Mouse (Mus musculus) spleen, adult 12 weeks (tissue): ENCODE data around the gene Itm2b.

ENCODE experiments used
- DNase-seq: peaks from one replicate; pipeline ENCODE4 v3.0.0; 2022; ENCODE audit warnings: low spot score

Itm2b gene

GRCm38 (mm10) chr14:73394263-73395006 lies 9.3 kb upstream of the Itm2b start:
- no peak for DNase-seq

- DNase-seq: no peak
Observed at GRCm38 (mm10) chr14:73391457-73391856, 6.4 kb upstream of the Itm2b start.

GRCm38 (mm10) chr14:73390196-73390595 lies 5.1 kb upstream of the Itm2b start:
- no peak for DNase-seq

GRCm38 (mm10) chr14:73389059-73389458 lies 4.0 kb upstream of the Itm2b start:
- no peak for DNase-seq

GRCm38 (mm10) chr14:73388546-73388945 lies 3.5 kb upstream of the Itm2b start:
- no peak for DNase-seq

- no peak for DNase-seq
Observed at GRCm38 (mm10) chr14:73386493-73386892, 1.4 kb upstream of the Itm2b start.

- DNase-seq: no peak
Observed at GRCm38 (mm10) chr14:73385720-73386374, 758 bp upstream of the Itm2b start.

- no peak for DNase-seq
Observed at GRCm38 (mm10) chr14:73384546-73384912, 560 bp downstream of the Itm2b start.

GRCm38 (mm10) chr14:73383746-73384145 lies 1.3 kb downstream of the Itm2b start:
- DNase-seq: no peak

GRCm38 (mm10) chr14:73382699-73383098 lies 2.4 kb downstream of the Itm2b start:
- no peak for DNase-seq

- no peak for DNase-seq
Observed at GRCm38 (mm10) chr14:73381559-73381958, 3.5 kb downstream of the Itm2b start.

GRCm38 (mm10) chr14:73377804-73378203 lies 7.3 kb downstream of the Itm2b start:
- DNase-seq: no peak

- DNase-seq: no peak
Observed at GRCm38 (mm10) chr14:73376920-73377319, 8.2 kb downstream of the Itm2b start.

- no peak for DNase-seq
Observed at GRCm38 (mm10) chr14:73375903-73376302, 9.2 kb downstream of the Itm2b start.

GRCm38 (mm10) chr14:73375445-73375844 lies 9.6 kb downstream of the Itm2b start:
- no peak for DNase-seq

GRCm38 (mm10) chr14:73374315-73374890 lies 10.7 kb downstream of the Itm2b start:
- DNase-seq: no peak

GRCm38 (mm10) chr14:73373606-73374005 lies 11.5 kb downstream of the Itm2b start:
- no peak for DNase-seq

- no peak for DNase-seq
Observed at GRCm38 (mm10) chr14:73372990-73373389, 12.1 kb downstream of the Itm2b start.

- no peak for DNase-seq
Observed at GRCm38 (mm10) chr14:73371577-73371976, 13.5 kb downstream of the Itm2b start.

GRCm38 (mm10) chr14:73370695-73371372 lies 14.3 kb downstream of the Itm2b start:
- no peak for DNase-seq

- DNase-seq: no peak
Observed at GRCm38 (mm10) chr14:73370078-73370670, 14.9 kb downstream of the Itm2b start.

- DNase-seq: no peak
Observed at GRCm38 (mm10) chr14:73369634-73370033, 15.5 kb downstream of the Itm2b start.
